Mouse (Mus musculus) ES-E14 (cell line): ENCODE measurements around the gene Mgll.

ENCODE experiments used
- CHD2 ChIP-seq: IDR thresholded peaks from 2 replicates; pipeline ENCODE4 v1.6.1; 2014; ENCODE audit warnings: mild to moderate bottlenecking, low read depth, low read length, inconsistent platforms
- HCFC1 ChIP-seq: IDR thresholded peaks from 2 replicates; pipeline ENCODE4 v1.6.1; 2012; ENCODE audit warnings: low read length, inconsistent platforms, borderline replicate concordance; ENCODE audit not compliant: insufficient read depth
- MAFK ChIP-seq: IDR thresholded peaks from 2 replicates; pipeline ENCODE4 v1.6.1; 2014; ENCODE audit warnings: mild to moderate bottlenecking, low read depth, low read length, inconsistent platforms; ENCODE audit not compliant: insufficient read depth
- ZC3H11A ChIP-seq: IDR thresholded peaks from 2 replicates; pipeline ENCODE4 v1.6.1; 2012; ENCODE audit warnings: low read depth, mild to moderate bottlenecking, inconsistent platforms, low read length, borderline replicate concordance
- ZNF384 ChIP-seq: IDR thresholded peaks from 2 replicates; pipeline ENCODE4 v1.6.1; 2012; ENCODE audit warnings: low read depth, low read length, inconsistent platforms

- no peak for TF ChIP-seq CHD2
- TF ChIP-seq MAFK, result no peak
- no peak for TF ChIP-seq ZNF384
- TF ChIP-seq ZC3H11A, result no peak
- TF ChIP-seq HCFC1, result no peak
These were observed 100.0 kb downstream of the Mgll start for GRCm38 (mm10) chr6:88824183-88824582.
